Mouse (Mus musculus): ENCODE measurements around the gene Itga9. TPM values are rescaled to one million over a fixed set of nuclear protein-coding genes. Genes with fewer than 3 reads are reported as not detected.

Gene Itga9
- total RNA-seq, 4 experiments from 2014 or later: 5.6 to 6.3 (median 6.1) TPM

DNA sequence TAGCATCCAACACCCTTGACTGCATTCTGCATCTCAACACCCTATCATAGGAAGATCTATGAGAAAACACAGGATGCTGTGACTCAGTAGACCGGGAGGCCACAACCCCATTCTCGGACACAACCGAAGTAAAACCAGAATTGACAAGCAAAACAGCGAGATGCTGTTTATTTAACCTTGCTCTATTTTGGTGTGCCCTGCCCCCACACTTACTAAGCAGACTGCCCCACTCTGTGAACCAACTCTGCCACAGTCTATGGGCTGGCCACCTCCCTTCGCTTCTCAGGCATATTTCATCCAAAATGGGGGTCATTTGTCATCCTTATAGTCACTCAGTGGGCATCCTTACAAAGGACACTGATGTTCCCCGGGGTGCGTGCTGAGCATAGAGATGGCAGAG lies 160.5 kb downstream of the Itga9 start:
- no peak for DNase-seq (ENCODE audit: low spot score in 2 of 2)

DNA sequence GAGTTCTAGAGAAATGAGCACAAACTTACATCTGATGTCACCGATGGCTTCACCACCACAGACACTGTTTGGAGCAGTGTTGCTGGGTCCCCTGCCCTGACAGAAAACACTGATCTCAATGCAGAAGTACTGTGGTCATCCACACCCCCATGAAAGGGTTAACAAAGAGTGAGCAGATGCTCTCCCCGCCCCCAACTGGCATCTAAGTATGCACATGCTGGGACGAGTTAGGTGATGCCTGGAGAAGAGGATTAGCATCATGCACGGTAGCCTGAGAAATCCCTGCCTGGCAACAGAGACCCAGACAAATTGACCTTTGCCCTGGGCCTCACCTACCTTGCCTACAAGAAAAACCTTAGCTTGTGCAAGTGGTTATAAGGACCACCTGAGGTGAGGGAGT lies 162.1 kb downstream of the Itga9 start:
- no peak for DNase-seq (ENCODE audit: low spot score in 2 of 2)

DNA sequence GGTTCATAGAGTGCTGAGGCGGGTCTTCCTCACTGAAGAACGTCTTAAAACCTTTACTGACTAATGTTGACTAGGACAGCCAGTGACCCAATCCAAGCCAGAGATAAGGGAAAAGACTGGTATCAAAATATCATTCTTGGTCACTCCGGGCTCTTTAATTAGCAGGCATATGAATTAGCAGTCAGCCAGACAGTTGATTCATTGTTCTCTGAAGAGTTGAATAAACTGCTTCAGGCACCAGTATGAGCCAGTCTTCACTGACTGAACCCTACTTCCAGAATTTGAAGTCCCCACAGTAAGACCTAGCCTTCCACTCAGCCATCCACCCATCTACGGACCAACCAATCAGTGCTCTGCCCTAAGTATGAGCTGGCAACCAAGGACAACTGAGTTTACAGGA lies 163.9 kb downstream of the Itga9 start:
- DNase-seq (ENCODE audit: low spot score in 2 of 2): no peak

DNA sequence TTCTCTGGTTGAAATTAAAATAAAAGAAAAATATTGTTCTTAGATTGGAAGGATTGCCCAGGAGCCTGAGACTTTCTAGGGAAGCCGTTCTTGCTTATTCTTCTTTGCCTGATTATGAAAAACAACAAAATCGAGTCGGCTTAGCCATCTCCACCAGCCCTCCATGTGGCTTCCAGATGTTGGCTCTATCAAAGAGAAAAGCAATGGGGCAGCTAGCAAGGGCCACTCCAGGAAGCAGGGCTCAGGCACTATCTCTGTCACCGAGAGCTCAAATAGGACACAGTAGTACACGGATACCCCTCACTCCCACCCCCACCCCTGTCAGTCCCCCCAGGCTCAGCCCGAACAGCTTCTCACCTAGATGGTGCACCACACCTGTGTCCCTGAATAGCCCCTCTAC lies 168.2 kb downstream of the Itga9 start:
- DNase-seq (ENCODE audit: low spot score in 2 of 2): no peak

DNA sequence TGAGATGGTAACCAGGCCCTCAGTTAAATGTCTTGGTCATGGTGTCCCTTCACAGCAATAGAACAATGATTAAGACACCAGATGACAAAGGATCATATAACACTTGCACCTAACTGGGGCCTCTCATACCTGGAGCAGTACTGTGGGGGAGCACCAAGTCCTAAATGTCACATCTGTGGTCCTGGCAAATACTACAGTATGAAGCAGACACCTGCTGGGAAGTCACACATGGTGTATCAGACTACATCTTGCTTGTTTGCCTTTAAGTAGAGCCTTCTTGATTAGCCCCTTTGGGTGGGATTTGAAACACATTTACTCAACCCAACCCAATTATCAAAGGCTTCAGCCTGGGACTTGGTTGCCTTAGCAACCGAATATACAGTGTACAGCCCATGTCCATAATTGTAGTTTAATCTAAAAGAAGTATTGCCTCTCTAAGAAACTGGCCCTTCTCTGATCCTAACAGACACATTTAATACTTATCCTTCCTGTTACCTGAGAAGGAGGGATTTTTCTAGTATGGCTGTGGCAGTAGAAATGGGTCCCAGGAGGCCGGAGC lies 170.5 kb downstream of the Itga9 start:
- DNase-seq (ENCODE audit: low spot score in 2 of 2): no peak

DNA sequence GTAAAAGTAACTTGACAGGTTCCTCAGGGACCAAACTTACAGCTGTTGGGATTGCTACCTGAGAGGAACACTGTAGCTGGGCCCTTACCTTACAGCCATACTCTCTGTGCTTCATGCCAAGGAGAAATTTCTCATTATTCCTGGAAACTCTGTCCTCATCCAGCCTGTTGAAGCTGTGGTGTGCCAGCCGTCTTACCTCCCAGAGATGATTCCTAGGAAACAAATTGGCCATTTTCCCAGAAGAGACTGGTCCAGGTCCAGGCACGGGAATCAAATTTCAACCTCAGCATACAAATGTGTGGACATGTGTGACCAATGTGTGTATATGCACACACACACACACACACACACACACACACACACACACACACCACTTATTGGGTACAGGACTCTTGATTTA lies 172.1 kb downstream of the Itga9 start:
- no peak for DNase-seq (ENCODE audit: low spot score in 2 of 2)

DNA sequence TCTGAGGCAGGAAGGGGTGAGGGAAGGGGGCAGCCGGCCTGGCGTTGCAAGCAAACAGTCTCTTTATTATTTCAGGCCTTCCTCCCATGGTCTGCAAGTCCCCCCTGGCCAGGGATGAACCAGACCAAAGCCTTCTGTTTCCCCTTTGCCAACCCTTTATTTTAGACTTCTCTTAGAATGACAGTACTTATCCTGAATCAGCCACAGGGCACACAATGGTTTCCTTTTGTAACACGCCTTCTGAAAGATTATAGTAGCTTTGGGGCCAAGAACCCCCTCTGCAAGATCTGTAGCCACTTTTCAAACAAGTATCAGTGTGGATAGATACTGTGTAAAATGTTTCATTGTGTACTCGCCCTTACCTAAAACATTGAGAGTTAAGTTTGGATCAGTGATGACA lies 178.1 kb downstream of the Itga9 start:
- DNase-seq (ENCODE audit: low spot score in 2 of 2): no peak

DNA sequence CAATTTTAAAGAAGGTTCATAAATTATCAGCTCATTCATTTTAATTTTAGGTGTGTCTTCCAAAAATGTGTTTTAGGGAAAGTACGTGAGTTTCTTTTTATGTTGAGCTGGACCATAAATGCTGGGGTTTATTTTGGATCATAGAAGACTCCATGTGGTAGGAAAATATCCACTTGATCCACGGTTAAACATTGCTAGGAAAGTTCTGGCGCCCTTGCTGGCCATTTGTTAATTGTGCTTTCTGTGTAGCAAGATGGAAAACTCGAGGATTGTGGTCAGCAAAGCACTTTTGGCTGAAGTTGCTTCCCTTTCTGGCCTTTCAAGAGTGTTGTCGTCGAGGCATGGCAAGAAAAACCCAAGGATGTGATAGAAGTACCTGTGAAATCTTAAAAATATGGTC lies 179.3 kb downstream of the Itga9 start:
- no peak for DNase-seq (ENCODE audit: low spot score in 2 of 2)

DNA sequence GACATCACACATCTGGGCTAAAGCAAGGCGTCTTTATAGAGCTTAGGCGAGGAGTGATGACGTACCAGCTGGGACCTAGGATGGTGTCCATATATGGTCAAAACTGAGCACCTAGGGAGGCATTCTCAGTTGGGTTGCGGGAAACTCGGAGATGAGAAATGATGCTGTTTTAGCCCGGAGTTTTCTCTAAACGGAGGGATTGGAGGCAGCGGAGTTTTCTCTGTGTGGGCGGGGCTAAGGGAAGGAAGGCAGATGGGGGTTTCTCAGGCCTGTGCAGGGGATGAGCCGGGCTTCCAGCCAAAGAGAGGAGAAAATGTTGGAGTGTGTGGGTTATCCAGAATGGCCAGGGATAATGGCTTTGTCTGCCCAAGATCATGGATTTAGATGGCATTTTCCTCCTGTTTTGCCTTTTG lies 182.4 kb downstream of the Itga9 start:
- peak; percentile 10 to 51 for DNase-seq (ENCODE audit: low spot score in 2 of 2)

DNA sequence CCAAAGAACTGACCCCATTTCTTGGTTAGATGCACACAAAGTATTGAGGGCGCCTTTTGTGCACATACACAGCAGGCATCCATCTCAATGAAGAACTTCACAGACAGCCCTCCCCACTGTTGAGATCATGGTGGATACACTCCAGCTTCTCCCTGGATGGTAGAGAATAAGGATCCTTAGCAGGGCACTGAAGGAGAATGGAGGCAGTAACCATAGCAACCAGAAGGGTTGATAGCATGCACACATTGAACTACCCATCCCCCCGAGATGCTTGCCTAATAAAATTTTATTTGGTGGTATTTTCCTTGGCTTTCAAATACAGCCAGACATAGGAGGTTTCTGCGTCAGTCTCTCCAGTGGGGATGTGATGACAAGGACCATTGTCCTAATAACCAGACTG lies 184.7 kb downstream of the Itga9 start:
- DNase-seq (ENCODE audit: low spot score in 2 of 2): no peak

DNA sequence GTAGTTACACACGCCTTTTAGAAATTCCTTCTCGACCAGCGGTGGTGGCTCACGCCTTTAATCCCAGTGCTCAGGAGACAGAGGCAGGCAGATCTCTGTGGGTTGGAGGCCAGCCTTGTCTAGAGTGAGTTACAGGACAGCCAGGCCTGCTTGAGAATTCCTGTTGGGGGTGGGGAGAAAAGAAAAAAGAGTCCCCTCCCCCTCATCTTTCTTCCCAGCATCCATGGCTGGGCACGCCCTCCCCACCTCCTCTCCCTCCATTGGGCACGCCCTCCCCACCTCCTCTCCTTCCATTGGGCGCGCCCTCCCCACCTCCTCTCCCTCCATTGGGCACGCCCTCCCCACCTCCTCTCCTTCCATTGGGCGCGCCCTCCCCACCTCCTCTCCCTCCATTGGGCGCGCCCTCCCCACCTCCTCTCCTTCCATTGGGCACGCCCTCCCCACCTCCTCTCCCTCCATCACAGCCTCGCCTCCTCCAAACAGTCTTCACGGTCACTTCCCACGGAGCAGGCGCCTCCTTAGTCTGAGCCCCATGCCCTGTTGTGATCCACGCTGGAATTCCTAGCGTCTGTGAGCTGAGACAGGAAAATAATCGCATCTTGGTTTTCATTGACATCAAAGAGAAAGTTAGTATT lies 186.8 kb downstream of the Itga9 start:
- no peak for DNase-seq (ENCODE audit: low spot score in 2 of 2)

DNA sequence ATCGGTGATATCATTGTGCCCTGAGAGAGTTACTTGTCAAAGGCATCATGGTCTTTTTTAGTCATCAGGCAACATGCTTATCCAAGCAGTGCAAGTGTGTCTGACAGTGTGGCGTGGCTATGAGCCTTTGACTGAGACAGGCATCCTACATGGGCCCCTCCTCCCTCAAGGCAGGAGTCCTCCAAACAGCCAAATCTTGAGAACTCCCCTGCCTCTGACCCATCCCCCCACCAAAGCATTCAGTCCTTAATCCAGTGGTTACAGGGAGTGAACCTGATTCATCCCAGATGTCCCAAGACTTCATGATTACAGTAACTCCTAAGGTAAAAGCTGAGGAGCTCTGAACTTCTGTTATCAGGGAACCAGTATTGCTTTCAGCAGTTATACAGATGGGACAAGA lies 188.2 kb downstream of the Itga9 start:
- no peak for DNase-seq (ENCODE audit: low spot score in 2 of 2)

DNA sequence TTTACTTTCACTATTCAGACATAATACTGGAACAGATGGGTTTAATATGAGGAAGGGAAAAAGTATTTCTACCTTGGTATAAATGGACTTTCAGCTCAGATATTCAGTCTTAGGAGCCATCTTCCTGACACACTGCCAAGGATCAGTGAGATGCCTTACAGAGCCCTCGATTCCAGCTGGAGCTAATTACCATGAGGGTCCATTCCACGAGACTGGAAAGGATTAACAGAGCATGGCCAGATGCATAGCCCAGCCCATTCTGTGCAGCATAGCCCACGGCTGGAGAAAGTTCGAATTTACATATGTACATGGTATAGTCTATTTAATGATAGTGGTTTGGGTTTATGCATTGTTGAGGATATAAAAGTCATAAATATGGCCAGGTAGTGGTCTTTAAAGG lies 188.8 kb downstream of the Itga9 start:
- no peak for DNase-seq (ENCODE audit: low spot score in 2 of 2)

DNA sequence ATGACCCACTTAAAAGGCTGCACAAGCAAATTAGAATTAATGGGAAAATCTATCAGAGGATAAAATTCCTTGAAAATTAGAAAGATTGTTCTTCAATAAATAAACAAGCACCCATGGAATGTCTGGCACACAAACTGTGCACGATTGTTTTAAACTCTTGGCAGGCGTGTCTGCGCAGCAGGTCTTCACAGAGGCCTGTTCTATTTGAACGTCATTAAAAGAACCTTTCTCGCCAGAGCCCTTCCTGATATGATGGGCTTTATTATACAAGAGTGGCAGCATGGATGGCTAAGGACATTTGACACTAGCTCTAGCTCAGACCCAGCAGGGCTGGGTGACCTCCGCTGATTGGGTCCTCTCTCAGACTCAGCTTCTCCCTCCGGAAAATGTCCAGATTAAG lies 192.6 kb downstream of the Itga9 start:
- no peak for DNase-seq (ENCODE audit: low spot score in 2 of 2)

DNA sequence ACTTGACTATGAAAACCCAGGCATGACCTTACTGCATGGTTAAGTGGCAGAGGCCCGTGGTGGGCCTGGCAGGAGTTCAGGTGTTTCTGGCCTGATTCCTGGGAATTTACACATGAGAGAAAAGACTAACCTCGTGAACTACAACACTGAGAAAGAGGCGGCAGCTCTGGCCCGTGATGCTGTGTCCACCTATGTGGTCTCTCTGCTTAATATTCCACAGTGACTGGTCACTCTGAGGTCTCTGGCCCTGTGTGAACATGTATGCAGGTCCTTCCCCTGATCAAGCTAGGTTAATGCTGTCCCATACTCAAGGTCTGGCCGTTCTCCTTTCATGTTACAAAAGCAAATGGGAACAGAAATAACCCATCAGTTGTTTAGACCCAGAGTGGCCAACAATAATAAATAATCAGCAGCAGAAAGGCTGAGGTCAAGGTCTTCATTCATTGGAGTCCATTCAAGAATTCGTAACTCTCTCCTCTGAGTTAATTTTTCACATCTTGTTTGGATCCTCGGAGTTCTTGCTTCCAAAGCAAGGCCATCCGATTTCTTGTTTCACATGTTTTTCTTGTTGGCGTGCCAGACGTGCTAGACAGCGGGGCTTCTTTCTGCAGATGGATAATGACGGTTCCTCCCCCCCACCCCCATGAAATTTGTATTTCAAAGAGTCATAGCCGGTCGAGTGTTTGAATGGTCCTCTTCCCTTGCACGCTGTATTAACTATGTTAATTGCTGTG lies 194.9 kb downstream of the Itga9 start:
- DNase-seq (ENCODE audit: low spot score in 2 of 2): no peak

DNA sequence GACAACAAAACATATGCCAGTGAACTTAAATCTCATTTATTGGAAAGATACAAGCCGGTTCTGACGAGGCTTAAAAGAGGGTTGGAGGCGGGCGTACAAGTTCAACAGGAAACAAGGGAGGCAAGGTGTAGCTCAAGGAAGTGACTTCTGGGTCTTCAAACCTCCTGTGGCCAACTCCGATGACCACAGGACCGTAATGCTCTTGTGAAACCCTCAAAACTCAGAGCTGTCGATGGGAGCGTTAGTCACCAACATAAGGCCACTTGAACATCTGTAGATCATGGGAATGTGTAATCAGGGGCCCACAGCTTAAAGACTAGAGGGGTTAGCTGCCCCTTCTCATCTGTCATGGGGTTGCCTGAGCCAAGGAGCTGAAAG lies 195.4 kb downstream of the Itga9 start:
- no peak for DNase-seq (ENCODE audit: low spot score in 2 of 2)

DNA sequence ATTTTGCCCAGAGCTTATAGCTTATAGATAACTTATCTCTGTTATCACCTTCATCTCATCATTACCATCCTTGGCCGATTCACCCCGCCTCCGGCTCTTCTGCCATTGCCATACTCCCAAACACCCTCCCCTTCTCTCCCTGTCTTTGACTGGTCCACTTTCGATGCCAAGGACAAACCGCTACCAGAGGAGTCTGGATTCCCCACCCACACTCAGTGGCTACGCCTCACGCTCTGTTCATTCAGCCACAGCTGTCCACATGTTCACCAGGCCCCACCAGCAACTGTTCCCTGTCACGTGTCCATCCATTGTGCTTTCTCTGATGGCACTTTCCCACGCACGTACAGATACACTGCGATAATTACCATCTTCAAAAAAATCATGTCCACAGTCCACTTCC lies 195.9 kb downstream of the Itga9 start:
- DNase-seq (ENCODE audit: low spot score in 2 of 2): no peak

DNA sequence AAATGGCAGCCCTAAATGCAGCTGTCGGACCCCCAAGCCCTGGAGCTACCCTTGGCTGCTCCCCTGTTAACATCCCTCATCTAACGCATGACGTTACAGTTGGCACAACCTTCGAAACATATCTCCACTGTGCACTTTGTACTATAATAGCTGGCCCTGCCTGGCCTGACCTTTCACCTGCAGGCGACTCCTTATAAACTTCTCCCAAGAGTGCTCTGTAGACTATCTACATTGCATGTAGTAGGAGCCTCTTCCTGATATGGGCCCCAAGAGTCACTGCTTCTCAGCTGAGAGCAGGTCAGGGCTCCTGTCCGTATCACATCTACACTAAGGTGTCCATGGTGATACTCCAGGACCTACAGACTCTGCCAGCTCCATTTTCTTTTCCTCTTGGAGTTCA lies 199.2 kb downstream of the Itga9 start:
- no peak for DNase-seq (ENCODE audit: low spot score in 2 of 2)

DNA sequence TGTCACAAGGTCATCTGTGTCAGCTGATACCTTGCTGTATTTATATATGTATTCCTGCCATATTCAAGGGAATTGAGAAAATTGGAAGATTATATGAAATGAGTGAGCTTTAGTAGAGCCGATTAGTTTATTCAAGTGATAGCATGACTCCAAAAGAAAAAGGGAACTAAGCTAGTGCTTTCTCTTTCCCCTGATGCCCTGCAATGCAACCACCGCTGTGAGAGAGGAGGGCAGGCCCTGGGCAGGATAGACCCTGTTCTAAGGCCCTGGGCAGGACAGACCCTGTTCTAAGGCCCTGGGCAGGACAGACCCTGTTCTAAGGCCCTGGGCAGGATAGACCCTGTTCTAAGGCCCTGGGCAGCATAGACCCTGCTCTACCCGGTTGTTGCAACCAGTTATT lies 201.2 kb downstream of the Itga9 start:
- no peak for DNase-seq (ENCODE audit: low spot score in 2 of 2)

DNA sequence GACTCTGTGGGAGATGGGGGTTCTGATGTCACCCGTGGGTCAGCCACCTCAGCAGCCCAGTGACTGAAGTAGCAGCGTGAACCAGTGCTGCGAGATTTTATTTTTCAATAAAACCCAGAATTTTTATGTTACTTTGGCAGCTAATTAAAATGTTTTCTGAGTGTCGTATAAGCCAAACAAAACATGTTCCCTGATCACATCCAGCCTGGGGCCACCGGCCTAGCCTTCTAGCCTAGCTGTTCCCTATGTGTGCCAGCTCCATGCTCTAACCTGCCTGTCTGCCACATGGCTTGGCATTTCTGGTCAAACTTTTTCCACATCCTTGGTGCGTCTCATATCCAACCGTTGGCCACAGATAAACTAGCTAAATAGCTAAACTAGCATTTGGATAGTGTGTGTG lies 205.7 kb downstream of the Itga9 start:
- no peak for DNase-seq (ENCODE audit: low spot score in 2 of 2)

DNA sequence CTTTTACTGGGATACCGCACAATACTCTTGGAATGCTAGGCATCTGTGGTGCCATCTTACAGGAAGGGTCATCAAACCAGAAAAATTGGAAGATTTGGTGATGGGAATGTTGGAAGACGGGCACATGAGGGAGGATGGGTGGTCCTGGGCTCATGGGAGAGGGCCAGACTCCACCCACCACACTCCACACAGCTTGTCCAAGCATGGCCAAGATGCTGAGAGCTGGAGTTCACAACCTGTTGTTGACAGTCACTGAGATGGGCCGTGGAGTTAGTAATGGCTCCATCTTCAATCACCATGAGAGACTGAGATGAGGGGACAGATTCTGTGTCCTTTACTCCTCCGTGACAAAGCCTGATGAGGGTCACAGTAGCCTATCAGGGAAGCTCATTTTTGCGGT lies 207.0 kb downstream of the Itga9 start:
- no peak for DNase-seq (ENCODE audit: low spot score in 2 of 2)

DNA sequence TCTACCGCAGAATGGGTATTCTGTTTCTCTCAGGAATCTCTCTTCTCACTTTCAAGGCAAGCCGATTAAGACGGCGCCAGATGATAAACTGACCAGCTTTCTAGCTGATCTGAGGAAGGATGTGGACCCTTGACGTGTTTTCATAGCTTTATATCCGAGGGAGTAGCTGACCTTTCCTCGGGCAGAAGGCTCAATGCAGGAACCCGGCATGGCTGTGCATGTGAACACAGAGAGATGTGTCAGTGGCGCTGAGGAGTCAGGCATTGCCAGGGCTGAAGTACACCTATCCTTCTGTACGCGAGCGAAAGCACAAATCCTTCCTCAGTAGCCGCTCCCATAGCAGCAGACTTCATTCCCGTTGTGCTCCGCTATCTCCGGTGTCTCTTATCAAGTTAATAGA lies 207.6 kb downstream of the Itga9 start:
- no peak for DNase-seq (ENCODE audit: low spot score in 2 of 2)

DNA sequence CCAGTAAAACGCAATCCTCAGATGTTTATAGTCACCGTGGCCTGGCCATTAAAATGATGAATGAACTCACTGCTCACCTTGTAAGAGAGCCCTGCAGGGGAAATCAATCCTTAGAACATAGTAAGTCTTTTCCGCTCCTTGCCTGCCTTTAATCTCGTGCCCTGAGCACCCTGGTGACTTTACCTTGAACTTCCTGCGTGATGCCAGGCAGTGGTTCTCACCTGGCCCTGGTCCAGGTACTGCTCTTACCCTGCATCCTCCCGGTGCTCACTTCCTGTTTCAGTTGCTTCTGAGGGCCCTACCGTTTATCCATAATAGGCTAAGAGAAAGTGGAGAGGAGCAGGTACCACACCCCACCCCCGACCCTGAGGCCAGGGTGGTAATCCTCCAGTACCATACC lies 208.0 kb downstream of the Itga9 start:
- DNase-seq (ENCODE audit: low spot score in 2 of 2): no peak
